Mouse (Mus musculus) naive thymus-derived CD4-positive, alpha-beta T cell, adult 2 months (primary cell): ENCODE results near the gene Plekhh3.

Experiments
- DNase-seq: peaks from one replicate; pipeline ENCODE4 v3.0.0-alpha.2; 2011; ENCODE audit warnings: low read depth

Plekhh3 gene

GRCm38 (mm10) chr11:101119761-101120544, 51.2 kb downstream of the Plekhh3 start, which contains the start of the genes Retreg3 and Tubg1:
Gene Retreg3, minus strand, starts transcription at chr11:101119893.
Gene Tubg1, plus strand, starts transcription at chr11:101119938.
- DNase-seq = peak; percentile 100

DNA sequence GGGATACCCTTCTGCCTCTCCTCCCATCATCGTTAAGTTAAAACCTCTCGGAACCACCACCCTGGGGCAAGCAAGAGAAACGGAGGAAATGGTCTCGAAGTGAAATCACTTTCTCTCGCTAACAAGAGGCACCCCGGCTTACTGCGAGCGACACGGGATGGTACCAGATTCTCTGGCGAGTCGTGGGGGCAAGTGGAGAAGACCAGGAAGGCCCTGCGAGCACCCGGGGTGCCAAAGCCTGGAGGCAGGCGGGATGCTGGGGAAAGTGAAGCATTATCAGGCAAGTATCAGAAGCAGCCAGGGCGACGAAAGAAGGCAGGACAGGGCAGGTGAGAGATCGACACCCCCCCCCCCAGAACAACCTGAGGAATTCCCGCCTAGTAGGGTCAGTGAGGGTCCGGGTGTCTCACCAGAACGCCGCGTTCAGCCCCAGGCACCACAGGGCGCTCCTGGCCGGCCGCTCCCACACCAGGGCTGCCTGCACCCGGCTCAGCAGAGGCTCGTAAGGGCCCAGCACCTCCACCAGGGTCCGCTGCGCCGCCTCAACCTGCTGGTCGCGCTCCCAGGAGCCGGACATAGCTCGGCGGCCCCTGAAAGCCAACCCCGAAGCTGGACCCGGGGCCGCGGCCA, 51.9 kb downstream of the Plekhh3 start:
- DNase-seq = peak; percentile 53

DNA sequence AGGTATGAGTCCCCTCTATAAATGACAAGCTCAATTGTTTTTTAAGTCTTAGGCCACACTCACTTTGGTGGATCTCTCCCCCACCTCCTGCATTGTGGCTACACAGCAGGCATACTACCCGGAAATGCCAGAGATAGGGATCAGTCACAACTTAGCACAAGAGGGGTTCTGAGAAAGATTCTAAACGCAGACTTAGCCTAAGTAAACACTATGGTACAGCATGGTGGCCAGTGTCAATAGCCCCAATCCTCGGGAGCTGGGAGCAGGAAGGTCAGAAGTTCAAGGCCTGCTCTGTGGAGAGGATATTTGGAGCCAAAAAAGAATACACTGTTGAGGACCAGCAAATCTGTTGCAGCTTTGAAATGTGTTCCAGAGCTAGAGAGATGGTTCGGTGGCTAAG, 53.0 kb downstream of the Plekhh3 start:
- peak; percentile 30 for DNase-seq

DNA sequence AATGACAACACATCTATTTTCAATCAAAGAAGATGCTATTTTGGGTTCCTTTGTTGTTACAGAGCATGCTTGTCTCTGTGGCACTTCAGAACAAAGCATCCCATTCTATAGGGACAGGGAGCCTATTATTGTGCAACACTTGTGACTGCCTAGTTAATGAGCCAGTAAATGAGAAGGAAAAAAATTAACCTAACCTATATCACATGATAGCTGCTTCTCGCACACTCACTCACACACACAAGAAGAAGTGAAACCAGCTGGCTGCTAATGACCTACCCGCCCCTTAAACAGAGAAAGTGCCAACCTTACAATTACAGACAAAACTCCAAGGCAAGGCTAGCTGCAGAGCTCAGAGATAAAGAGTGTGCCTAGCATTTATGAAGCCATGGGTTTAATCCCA, 55.6 kb downstream of the Plekhh3 start:
- no peak for DNase-seq
